Mouse (Mus musculus) spleen, adult 18-20 months (tissue): ENCODE measurements around the gene Scgb1b15.
"Not testable (repeated sequence)": the region's sequence is repeated elsewhere in the genome, so short reads cannot be mapped to it uniquely, and the experiment has no call there.

Source experiments
- DNase-seq, 2 experiments: peaks; one replicate each; pipeline ENCODE4 v3.0.0; 2022; ENCODE audit warnings: mixed read lengths in 2 of 2

Scgb1b15 gene

GRCm38 (mm10) chr7:32836254-32836653 is at the start of gene Scgb1b15:
Scgb1b15 (plus strand) TSS chr7:32836554.
- DNase-seq: not testable (repeated sequence)

- DNase-seq: not testable (repeated sequence)
These were observed 6.8 kb upstream of the Scgb1b15 start, which contains the start of gene Scgb2b15 for GRCm38 (mm10) chr7:32829562-32829961. Scgb2b15 (minus strand) TSS chr7:32829662.
